Mouse (Mus musculus) adrenal gland, adult 2 months (tissue): ENCODE data around the gene Cntrob. TPM values are rescaled to one million over a fixed set of nuclear protein-coding genes. Genes with fewer than 3 reads are reported as not detected.

ENCODE experiments used
- DNase-seq: peaks from one replicate; pipeline ENCODE4 v3.0.0; 2021
- polyA plus RNA-seq: library from polyadenylated mRNA; depleted of rRNA; stranded (reverse); fragments of >200 nt; gene quantifications from 2 replicates; pipeline ENCODE4 v1.2.3, GENCODE M21; 2012
- total RNA-seq, 2 experiments: library from RNA; stranded (reverse); gene quantifications; 2 replicates each; pipeline ENCODE4 v1.2.3; 2021

The Cntrob gene
- total and polyA plus RNA-seq, 3 experiments = 4.4 to 6.5 (median 5.9) TPM

- DNase-seq = no peak
Observed at GRCm38 (mm10) chr11:69298231-69298630, 25.3 kb downstream of the Cntrob start.

GRCm38 (mm10) chr11:69297799-69298198 is 25.8 kb downstream of the Cntrob start:
- no peak for DNase-seq

DNA sequence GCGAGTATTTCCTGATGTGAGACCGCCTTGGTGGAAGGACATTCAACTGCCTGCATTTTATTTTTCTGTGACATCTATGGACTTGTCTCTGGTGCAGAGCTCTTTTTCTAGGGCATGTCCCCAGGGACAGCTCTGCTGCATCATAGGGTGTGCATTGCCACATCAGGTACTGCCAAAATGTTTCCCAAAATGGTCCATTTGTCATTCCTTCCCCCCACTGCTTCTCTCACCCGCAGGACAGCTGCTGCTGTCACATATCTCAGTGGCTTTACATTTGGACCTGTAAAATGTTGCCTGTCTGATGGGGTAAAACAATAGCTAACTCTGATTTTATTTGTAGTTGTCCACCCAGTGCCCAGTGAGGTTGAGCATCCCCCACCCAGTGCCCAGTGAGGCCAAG is 28.3 kb downstream of the Cntrob start:
- DNase-seq = no peak

DNA sequence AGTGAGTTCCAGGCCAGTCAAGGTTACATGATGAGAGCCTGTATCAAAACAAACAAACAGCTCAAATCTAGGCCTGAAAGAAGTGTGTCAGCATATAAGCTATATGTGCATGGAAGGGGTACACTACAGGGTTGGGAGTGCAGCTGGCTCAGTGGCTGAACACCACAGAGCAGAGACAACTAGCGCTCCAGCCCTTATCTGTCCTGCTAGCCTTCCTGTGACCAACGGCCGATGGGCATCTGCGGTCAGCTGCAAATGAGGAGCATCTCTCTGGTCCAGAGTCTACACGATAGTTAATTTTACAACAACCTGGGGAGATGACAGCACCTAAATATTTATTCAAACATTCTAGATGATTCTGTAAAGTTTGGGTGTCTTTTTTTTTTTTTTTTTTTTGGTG is 32.5 kb downstream of the Cntrob start:
- DNase-seq = no peak

DNA sequence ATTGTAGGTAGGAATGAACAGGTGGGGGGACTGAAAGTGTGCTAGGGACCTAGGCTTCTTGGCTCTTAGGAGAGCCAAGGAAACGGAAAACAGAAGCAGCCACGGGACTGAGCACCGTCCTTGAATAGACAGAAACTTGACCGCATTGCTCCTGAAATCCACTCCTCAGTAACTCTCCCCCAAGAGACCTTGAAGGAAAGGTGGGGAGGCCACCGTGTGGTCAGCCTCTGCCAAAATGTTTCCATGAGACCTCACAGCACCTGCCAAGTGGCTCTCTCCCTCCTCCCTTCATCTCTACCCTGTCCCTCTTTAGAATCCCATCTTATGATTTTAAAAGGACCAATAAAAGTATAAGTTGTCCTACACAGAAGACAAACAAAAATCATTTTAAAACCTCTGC is 46.3 kb downstream of the Cntrob start:
- no peak for DNase-seq

GRCm38 (mm10) chr11:69276081-69276480 is 47.5 kb downstream of the Cntrob start:
- peak; percentile 83 for DNase-seq

DNA sequence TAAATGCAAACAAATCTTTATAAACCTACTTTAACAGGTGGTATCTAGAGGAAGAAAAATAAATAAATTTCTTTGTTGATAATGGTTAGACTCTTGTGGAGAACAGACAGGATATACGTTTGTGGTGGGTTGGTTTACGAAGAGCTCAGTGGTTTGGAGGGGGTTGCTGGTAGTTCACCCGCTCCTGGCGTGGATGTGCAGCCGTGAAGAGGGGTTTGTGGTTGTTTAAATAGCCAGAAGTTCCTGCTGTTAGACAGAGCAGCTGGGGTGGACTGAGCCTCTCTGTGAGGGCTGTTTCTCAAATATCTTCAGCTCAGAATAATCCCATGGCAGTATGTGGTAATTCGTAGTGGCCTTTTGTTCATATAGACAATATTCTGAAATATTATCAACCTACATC is 47.9 kb downstream of the Cntrob start:
- no peak for DNase-seq

GRCm38 (mm10) chr11:69272122-69272740 is 51.3 kb downstream of the Cntrob start:
- peak; percentile 77 for DNase-seq

- peak; percentile 80 for DNase-seq
Observed at GRCm38 (mm10) chr11:69269575-69269974, 54.0 kb downstream of the Cntrob start.

DNA sequence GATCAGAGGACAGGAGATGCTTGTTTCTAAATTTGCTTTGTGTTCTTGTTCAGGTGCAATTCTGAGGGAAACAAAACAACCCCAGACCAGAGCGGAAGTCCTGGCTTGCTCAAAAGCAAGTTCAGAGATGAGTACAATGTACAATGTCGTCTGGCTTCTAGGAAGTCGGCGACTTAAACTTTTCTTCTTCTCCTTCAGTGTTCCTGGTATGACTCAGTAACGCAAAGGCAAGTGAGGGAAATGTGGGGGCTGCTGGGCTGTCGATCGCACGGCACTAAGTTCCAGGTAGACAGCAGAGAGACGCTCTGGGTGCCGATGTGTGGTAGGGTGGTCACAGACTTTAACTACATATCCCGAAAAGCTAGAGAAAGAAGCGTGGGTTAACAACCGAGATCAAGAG is 55.5 kb downstream of the Cntrob start:
- no peak for DNase-seq

DNA sequence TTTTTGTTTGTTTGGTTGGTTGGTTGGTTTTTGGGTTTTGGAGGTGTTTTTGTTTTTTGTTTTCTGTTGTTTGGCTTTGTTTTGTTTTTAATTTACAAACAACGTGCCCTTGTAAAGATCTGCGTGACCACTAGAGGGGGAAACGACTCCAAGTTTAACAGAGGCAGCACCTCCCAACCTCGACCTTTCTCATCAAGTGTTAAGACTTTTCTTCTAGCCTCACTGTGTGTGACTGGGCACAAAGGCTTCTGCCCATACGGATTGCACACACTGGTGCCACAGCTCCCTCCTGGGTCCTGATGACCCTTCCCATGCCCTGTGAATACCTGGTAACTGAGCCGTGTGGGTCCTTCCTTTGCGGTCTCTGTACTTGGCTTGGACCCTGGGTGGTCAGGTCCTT is 56.2 kb downstream of the Cntrob start:
- no peak for DNase-seq

- no peak for DNase-seq
Observed at GRCm38 (mm10) chr11:69266253-69266652, 57.3 kb downstream of the Cntrob start.

DNA sequence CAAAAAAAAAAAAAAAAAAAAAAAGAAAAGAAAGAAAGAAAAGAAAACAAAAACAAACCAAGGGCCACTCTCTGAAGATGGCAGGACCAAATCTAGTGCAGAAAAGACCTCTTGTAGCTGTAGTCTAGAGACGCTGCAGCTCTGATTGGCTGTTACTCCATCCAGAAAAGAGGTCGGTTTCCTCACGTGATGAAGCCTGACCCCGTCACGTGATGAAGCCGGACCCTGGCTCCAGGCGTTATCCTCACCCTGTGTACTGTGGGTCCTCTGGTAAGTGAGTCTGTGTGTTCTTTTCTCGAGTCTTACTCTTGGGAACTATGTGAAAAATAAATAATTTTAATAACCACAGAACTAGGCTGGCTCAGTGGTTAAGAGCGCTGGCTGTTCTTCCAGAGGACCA is 58.2 kb downstream of the Cntrob start:
- DNase-seq = no peak

- no peak for DNase-seq
Observed at GRCm38 (mm10) chr11:69264276-69264675, 59.3 kb downstream of the Cntrob start.

DNA sequence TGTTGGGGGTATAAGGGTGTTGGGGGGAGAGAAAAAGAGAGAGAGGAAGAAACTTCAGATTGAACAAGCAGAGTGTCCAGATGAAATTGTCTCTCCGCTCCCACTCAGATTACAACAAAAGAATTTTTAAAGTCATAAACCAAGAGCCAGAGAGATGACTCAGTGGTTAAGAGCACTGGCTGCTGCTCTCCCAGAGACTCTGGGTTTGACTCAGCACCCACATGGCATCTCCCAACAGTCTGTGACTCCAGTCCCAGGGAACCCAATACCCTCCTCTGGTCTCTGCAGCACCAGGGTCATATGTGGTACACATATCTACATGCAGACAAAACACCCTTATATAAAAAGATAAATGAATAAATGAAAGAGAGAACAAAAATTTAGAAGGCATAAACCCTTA is 63.5 kb downstream of the Cntrob start:
- peak; percentile 55 for DNase-seq

DNA sequence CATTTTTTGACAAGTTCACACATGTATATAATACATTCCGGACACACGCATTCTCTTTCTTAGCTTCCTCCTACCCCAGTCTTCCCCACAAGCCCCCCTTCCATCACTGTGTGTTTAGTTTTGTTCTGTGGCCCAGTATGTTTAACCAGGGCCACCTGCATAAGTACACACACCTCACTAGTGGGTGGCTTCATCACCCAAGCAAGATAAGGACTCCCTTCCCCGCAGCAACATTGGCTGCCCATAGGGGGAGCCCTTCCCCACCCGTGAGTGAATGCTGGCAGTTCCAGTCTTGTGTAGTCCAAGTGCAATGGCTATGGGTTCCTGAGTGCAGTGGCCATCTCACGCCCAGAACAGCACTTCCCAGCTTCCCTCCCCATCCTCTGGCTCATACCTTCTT is 65.3 kb downstream of the Cntrob start:
- peak; percentile 45 for DNase-seq

DNA sequence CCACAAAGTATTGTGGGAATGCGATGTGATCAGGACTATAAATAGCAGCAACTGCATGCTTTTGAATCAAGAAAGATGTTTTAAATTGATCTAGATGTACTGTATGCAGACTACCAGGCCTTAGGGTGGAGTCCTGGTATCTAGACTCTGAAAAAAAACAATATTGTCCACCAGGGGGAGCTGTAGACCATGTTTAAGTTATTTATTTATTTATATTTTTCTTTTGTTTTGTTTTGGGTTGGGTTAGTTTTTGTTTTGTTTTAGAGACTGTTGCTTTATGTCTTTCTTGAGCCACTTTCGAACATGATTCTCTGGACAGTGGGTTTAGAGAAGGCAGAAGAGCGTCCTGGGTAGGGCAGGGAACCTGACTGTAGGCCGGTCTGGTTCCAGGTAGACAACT is 65.8 kb downstream of the Cntrob start:
- DNase-seq = no peak

DNA sequence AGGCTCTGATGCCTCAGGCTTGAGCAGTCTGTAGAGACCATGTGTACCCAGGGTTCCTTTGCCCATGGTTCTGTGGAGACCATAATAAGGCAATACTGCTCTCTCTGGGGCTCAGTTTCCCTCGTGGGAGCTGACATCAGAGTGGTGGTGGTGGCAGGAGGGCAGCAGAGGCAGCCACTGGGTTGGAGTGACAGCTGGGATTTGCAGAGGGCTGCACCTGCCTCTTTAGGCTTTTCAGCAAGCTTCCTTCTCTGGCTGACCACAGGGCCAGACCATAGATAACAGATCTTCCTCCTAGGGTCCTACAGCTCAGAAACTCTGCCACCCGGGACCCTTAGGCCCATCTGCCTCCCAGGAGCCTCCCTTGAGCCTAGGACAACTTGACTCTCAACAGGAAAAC is 66.5 kb downstream of the Cntrob start:
- DNase-seq = no peak

DNA sequence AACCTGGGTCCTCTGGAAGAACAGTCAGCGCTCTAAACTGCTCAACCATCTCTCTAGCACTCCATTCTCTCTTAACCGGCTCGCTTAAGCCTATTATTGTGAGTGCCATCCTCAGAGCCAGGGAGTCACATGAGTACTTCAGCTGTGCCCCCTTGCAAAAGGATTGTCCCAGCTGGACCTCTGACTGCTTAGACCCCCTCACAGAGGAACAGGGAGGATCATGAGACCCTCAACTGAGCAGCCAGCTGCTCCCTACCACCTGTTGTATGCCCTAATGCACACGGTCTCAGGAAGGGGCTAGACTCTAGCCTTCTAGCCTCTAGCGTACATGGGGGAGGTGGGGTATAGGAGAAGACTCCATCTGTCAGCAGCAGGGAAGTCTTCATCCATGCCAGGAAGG is 68.8 kb downstream of the Cntrob start:
- DNase-seq = no peak

GRCm38 (mm10) chr11:69253131-69253530 is 70.4 kb downstream of the Cntrob start:
- no peak for DNase-seq

GRCm38 (mm10) chr11:69251953-69252352 is 71.6 kb downstream of the Cntrob start:
- DNase-seq = no peak

- no peak for DNase-seq
Observed at GRCm38 (mm10) chr11:69251135-69251842, 72.3 kb downstream of the Cntrob start.

DNA sequence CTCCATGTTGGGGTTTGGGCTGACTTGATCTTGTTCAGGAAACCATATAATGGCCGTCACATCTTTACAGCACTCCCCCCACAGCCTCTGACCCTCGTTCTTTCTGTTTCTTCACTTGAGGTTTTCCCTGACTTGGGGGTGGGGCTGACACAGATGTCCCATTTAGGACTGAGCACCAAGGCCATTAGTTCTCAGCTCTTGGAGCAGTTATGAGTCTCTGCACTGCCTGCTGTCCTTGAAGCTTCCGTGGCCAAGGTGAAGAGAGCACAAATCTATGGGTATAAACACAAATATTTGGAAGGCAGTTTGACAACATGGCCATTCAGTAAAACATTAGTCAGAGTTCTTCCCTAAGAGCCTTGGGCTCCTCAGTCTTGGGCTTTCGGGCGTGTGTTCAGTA is 73.5 kb downstream of the Cntrob start:
- DNase-seq = peak; percentile 63
